Mouse (Mus musculus): Measurements from ENCODE around the gene Grin1. TPM values are rescaled to one million over a fixed set of nuclear protein-coding genes. Genes with fewer than 3 reads are reported as not detected.

The Grin1 gene
- polyA plus RNA-seq, 1 experiment: 0.48 TPM

DNA sequence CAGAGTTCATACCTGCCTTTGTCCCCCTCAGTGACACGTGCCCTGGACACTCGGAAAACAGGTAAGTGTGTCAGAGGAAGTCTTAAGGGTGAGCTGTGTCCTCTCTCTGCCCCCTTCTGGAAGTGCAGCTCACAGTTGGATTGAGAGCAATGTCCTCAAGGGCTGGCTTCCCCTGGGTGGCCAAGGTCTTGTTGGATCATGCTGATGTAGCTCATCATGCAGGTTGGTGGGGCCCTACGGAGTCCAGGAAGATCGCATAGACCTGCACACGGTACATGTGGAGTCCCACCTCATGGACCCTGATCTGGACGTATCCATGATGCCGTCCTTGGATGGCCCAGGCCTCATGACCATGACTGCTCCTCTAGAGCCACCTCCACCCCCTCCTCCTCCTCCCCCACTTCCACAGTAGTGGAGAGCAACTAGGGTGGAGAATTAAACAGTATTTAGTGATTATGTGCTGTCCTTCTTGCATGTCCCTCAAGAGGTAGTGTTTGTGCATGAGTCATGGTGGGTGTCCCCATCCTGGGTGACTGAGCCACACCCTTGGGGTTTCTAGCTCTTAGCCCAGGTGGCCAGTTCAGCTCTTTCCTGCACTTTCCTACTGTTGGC is 30.1 kb downstream of the Grin1 start:
- DNase-seq (ENCODE audit: low read depth, low spot score): no peak
- WGBS: 67% methylated on average over 7 of the region's 7 CpGs

DNA sequence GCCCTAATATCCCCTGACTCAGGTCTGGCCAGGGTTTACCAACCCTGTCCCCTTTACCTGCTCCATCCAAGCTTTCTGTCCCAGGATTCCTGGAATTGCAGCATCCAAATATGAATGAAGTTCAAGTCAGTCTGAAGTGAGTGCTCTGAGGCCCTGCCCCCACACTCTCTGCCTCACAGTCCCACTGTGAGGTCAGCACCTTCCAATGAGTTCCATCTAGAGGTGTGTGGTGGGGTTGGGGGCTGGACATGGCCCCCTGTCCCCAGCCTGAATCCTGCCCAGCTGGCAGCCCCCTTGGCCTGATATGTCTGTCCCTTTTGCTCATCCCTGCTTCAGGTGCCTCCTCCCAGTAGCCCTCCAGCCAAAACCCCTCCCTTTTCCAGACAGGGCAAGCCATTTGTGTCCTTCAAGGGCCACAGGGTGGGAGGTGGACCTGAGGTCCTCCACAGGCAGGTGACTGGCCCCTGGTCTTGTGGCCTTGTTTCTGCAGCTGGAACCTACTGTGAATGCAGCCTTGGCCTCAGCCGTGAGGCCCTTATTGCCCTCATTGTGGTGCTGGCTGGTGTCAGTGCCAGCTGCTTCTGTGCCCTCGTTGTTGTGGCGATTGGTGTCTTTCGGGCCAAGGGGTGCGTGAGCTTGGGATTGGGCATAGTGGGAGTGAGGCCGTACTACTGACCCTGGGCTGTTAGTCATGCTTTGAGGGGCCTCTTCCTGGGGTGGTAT is 30.9 kb downstream of the Grin1 start, which contains the start of gene Tmem210:
Gene Tmem210 (plus strand): TSS at position 219 of the 723 bp plus-strand sequence.
- 42% methylated on average over 6 of the region's 6 CpGs for WGBS
- DNase-seq (ENCODE audit: low read depth, low spot score): no peak

- WGBS: 16% methylated on average over 7 of the region's 7 CpGs
- DNase-seq (ENCODE audit: low read depth, low spot score): no peak
These were observed 31.9 kb downstream of the Grin1 start for GRCm38 (mm10) chr2:25286837-25287636.

- no peak for DNase-seq (ENCODE audit: low read depth, low spot score)
These were observed 32.7 kb downstream of the Grin1 start for GRCm38 (mm10) chr2:25286314-25286713.

GRCm38 (mm10) chr2:25285551-25285950 is 33.4 kb downstream of the Grin1 start:
- 41% methylated on average over 2 of the region's 2 CpGs for WGBS

More at GRCm38 (mm10) chr2:25286314-25286713, 32.7 kb downstream of the Grin1 start:
- WGBS: 26% methylated on average over 1 of the region's 1 CpGs

GRCm38 (mm10) chr2:25278928-25279882 is 39.8 kb downstream of the Grin1 start:
- WGBS: 34% methylated on average over 13 of the region's 13 CpGs
- DNase-seq (ENCODE audit: low read depth, low spot score): peak; percentile 83

More at GRCm38 (mm10) chr2:25285551-25285950, 33.4 kb downstream of the Grin1 start:
- DNase-seq (ENCODE audit: low read depth, low spot score): no peak

DNA sequence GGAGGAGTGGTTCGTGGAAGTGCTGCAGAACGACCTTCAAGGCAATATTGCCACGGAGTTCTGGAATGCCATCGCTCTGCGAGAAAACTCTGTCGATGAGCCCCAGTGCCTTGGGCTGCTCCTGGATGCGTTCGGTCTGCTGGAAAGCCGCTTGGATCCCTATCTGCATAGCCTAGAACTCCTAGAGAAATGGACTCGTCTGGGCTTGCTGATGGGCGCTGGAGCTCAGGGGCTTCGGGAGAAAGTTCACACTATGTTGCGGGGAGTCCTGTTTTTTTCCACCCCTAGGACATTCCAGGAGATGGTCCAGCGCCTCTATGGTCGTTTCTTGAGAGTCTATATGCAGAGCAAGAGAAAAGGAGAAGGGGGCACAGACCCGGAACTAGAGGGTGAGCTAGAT is 46.0 kb downstream of the Grin1 start:
- DNase-seq (ENCODE audit: low read depth, low spot score): no peak
- WGBS: 24% methylated on average over 16 of the region's 16 CpGs

- WGBS: 1% methylated on average over 29 of the region's 29 CpGs
- DNase-seq (ENCODE audit: low read depth, low spot score): no peak
These were observed 46.5 kb downstream of the Grin1 start for GRCm38 (mm10) chr2:25272515-25272914.

DNA sequence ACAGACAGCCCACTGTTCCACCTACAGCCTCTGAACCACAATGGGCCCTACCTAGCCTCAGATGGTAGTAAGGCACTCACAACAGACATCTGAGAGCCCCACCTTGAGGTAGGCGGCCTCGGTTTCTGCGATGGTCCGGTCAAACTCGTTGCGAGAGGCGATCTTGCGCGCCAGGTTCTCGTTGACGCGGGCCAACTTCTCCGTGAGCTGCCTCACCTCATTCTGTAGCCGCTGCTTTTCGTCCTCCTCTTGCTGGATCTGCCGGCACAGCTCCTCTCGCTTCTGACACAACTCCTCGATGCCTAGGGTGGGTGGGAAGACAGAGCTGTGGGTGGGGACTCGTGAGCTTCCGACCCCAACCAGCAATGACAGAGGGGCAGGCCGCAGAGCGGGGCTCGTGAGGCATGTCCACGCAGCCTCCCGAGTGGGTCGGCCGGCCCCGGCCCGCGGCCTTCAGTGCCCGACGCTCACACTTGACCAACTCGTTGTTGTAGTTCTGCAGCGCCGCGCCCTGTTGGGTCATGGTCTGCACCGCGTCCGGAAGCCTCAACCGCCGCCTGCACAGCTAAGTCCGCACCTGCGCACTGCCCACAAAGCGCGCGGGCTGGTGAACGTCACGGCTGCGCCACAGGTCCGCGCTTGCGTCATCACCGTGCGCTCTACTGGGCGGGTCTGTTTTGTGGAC is 47.0 kb downstream of the Grin1 start, which contains the start of the genes Ssna1 and Anapc2:
Gene Ssna1 (minus strand): TSS at position 612 of the 685 bp plus-strand sequence.
Gene Anapc2 (plus strand): TSS at position 652 of the 685 bp plus-strand sequence.
- peak; percentile 82 for DNase-seq (ENCODE audit: low read depth, low spot score)
- WGBS: under 1% methylated on average over 55 of the region's 55 CpGs

- no peak for DNase-seq (ENCODE audit: low read depth, low spot score)
- WGBS: 40% methylated on average over 4 of the region's 4 CpGs
These were observed 51.2 kb downstream of the Grin1 start for GRCm38 (mm10) chr2:25267746-25268309.

GRCm38 (mm10) chr2:25267241-25267640 is 51.7 kb downstream of the Grin1 start:
- no peak for DNase-seq (ENCODE audit: low read depth, low spot score)

GRCm38 (mm10) chr2:25266720-25267119 is 52.3 kb downstream of the Grin1 start:
- 15% methylated on average over 2 of the region's 2 CpGs for WGBS
- DNase-seq (ENCODE audit: low read depth, low spot score): peak; percentile 76

- DNase-seq (ENCODE audit: low read depth, low spot score): peak; percentile 81
- 31% methylated on average over 6 of the region's 6 CpGs for WGBS
These were observed 52.9 kb downstream of the Grin1 start for GRCm38 (mm10) chr2:25265897-25266656.

- no peak for DNase-seq (ENCODE audit: low read depth, low spot score)
- WGBS: 25% methylated on average over 3 of the region's 3 CpGs
These were observed 54.1 kb downstream of the Grin1 start for GRCm38 (mm10) chr2:25264851-25265250.

DNA sequence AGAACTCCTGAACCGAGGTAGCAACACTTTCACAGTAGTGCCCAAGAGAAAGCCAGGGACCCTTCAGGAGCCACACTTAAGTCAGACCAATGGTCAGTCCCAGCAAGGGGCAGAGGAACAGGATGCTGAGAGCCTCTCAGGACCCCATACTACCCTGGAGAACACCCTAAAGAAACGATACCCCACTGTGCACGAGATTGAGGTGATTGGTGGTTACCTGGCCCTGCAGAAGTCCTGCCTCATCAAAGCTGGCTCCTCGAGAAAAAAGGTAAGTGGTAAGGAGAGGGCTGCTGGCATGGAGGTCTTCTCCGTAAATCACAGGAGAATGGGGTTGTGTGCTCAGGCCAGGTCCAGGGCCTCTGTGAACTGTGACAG is 54.7 kb downstream of the Grin1 start:
- no peak for DNase-seq (ENCODE audit: low read depth, low spot score)
- WGBS: 33% methylated on average over 5 of the region's 5 CpGs

- no peak for DNase-seq (ENCODE audit: low read depth, low spot score)
- 13% methylated on average over 12 of the region's 12 CpGs for WGBS
These were observed 55.2 kb downstream of the Grin1 start for GRCm38 (mm10) chr2:25263623-25264285.

All from large intestine, adult 2 months (tissue).